Mouse (Mus musculus) embryonic facial prominence, embryonic 12.5 days (tissue): Measurements from ENCODE around the gene Slc30a4. TPM values are rescaled to one million over a fixed set of nuclear protein-coding genes. Genes with fewer than 3 reads are reported as not detected.

ENCODE experiments used
- ATAC-seq: fragments of 200-750 bp; cut with Nextera tagmentation; 2 replicates; pipeline ENCODE4 v1.8.0; 2017; ENCODE audit not compliant: insufficient number of reproducible peaks, insufficient read depth, low FRiP score, low TSS enrichment
- H3K27ac ChIP-seq: fragments of 300-500 bp; sonication (generic); 2 replicates; pipeline ENCODE4 v1.5.1; 2016; ENCODE audit warnings: mild to moderate bottlenecking
- H3K27me3 ChIP-seq: fragments of 300-500 bp; sonication (generic); 2 replicates; pipeline ENCODE4 v1.6.1; 2016; ENCODE audit warnings: mild to moderate bottlenecking, moderate library complexity
- H3K36me3 ChIP-seq: fragments of 300-500 bp; sonication (generic); 2 replicates; pipeline ENCODE4 v1.6.1; 2016; ENCODE audit warnings: mild to moderate bottlenecking
- H3K4me1 ChIP-seq: fragments of 300-500 bp; sonication (generic); 2 replicates; pipeline ENCODE4 v1.6.1; 2016
- H3K4me2 ChIP-seq: fragments of 300-500 bp; sonication (generic); replicated peaks from 2 replicates; pipeline ENCODE4 v1.6.1; 2016; ENCODE audit warnings: mild to moderate bottlenecking, moderate library complexity
- H3K4me3 ChIP-seq: fragments of 300-500 bp; sonication (generic); 2 replicates; pipeline ENCODE4 v1.5.1; 2016; ENCODE audit warnings: mild to moderate bottlenecking
- H3K9ac ChIP-seq: fragments of 300-500 bp; sonication (generic); 2 replicates; pipeline ENCODE4 v1.6.1; 2016; ENCODE audit warnings: mild to moderate bottlenecking, moderate library complexity
- H3K9me3 ChIP-seq: fragments of 300-500 bp; sonication (generic); 2 replicates; pipeline ENCODE4 v1.6.1; 2016; ENCODE audit warnings: mild to moderate bottlenecking, moderate library complexity
- WGBS: fragments of 180-500 bp; shearing (Covaris S2); methylation state at CpG from one replicate; pipeline ENCODE4 v1.1.7; 2016; 5-methylcytosine and 5-hydroxymethylcytosine counted together
- microRNA counts: library from miRNA; unstranded; fragments of <30 nt; microRNA quantifications from one replicate; lab custom pipeline; 2017
- microRNA-seq: library from miRNA; unstranded; fragments of <30 nt; microRNA quantifications from one replicate; pipeline ENCODE4, GENCODE M21; 2017
- polyA plus RNA-seq: library from polyadenylated mRNA; unstranded; fragments of >200 nt; fragmentation: Nextera tagmentation; extraction: Ambion mirVana; gene quantifications from 2 replicates; pipeline ENCODE4 v1.2.1, GENCODE M21; 2016

Slc30a4 gene
- polyA plus RNA-seq, 1 experiment from 2014 or later = 11.5 TPM

- no peak for ATAC-seq
Measured at GRCm38 (mm10) chr2:122638029-122638428, 64.4 kb downstream of the Slc30a4 start.

GRCm38 (mm10) chr2:122637526-122637997, 64.9 kb downstream of the Slc30a4 start:
- 1% methylated on average over 36 of the region's 36 CpGs for WGBS
- peaks cover 7% of the 10 kb centered on the region for H3K27me3 ChIP-seq
- peak; percentile 52; the same call in 1 of the 2 replicates for ATAC-seq

More at GRCm38 (mm10) chr2:122638029-122638428, 64.4 kb downstream of the Slc30a4 start:
- H3K9me3 ChIP-seq = no peaks in the 10 kb centered on the region
- H3K27me3 ChIP-seq = peaks cover 7% of the 10 kb centered on the region
- H3K27ac ChIP-seq = no peak overlapping the region
- H3K9ac ChIP-seq = no peak overlapping the region
- H3K4me3 ChIP-seq = peak overlapping the region; percentile 34
- WGBS = 31% methylated on average over 12 of the region's 12 CpGs
- peaks cover 9% of the 10 kb centered on the region; the same call in 1 of the 2 replicates for H3K36me3 ChIP-seq
- H3K4me2 ChIP-seq = peak overlapping the region; percentile 60
- H3K4me1 ChIP-seq = no peaks in the 10 kb centered on the region

GRCm38 (mm10) chr2:122636686-122637085, 65.8 kb downstream of the Slc30a4 start, which contains the start of gene AA467197:
Gene AA467197, plus strand, starts transcription at chr2:122636986.
- H3K4me2 ChIP-seq = peak within 1 kb of the TSS; percentile 60
- H3K4me3 ChIP-seq = peak within 1 kb of the TSS; percentile 34
- H3K4me1 ChIP-seq = peaks cover 7% of the 10 kb centered on the region; the same call in 1 of the 2 replicates
- peaks cover 16% of the 10 kb centered on the region; the same call in 1 of the 2 replicates for H3K36me3 ChIP-seq
- WGBS = 48% methylated on average over 3 of the region's 3 CpGs
- no peaks in the 10 kb centered on the region for H3K9me3 ChIP-seq
- no peak for ATAC-seq
- 0 out of 2 replicates have a peak within 1 kb of the TSS, but pooled peaks have one; percentile 24 for H3K9ac ChIP-seq
- no peak within 1 kb of the TSS for H3K27ac ChIP-seq
- H3K27me3 ChIP-seq = peaks cover 7% of the 10 kb centered on the region

More at GRCm38 (mm10) chr2:122637526-122637997, 64.9 kb downstream of the Slc30a4 start:
- Histone ChIP-seq H3K4me3 (peak overlapping the region; percentile 34), H3K4me1 (no peaks in the 10 kb centered on the region), H3K36me3 (peaks cover 14% of the 10 kb centered on the region; the same call in 1 of the 2 replicates), H3K4me2 (peak overlapping the region; percentile 60), H3K9me3 (no peaks in the 10 kb centered on the region), H3K27ac (no peak overlapping the region), H3K9ac (0 out of 2 replicates have a peak overlapping the region, but pooled peaks have one; percentile 24)

MicroRNA genes within 50 kb of the gene (microRNA counts, 519-probe panel; counts per million panel counts)
- 460 counts per million, percentile 65 among the panel's probes with 10 or more counts for microRNA mmu-miR-147 (lab: Ali Mortazavi, UCI)

Small RNA genes within 50 kb of the gene (microRNA-seq; reads per million reads assigned to microRNA genes)
- 7.6 reads per million, percentile 24 among the genes with 10 or more reads in this experiment for gene Mir147

Other genes starting within 250 kb of the Slc30a4 start
- gene Gm14085, start 217.7 kb downstream of the Slc30a4 start, polyA plus RNA-seq = not detected in 2 replicates
- gene Gatm, start 91.4 kb downstream of the Slc30a4 start, polyA plus RNA-seq = 15.9 and 16.9 TPM in 2 replicates
- 0.60 and 0.64 TPM in 2 replicates for gene AA467197, start 65.7 kb downstream of the Slc30a4 start, polyA plus RNA-seq
- 57.1 and 62.5 TPM in 2 replicates for gene Bloc1s6, start 35.8 kb upstream of the Slc30a4 start, polyA plus RNA-seq
- 3.6 TPM in 2 replicates for gene Sqor, start 62.6 kb upstream of the Slc30a4 start, polyA plus RNA-seq